Mouse (Mus musculus): ENCODE measurements at regions not wholly inside any gene's neighbourhood (a gene's known extent, or its start where the extent isn't known, plus 50 kb on each side); places are given as distances from the start of the nearest gene placed in this dataset.

DNA sequence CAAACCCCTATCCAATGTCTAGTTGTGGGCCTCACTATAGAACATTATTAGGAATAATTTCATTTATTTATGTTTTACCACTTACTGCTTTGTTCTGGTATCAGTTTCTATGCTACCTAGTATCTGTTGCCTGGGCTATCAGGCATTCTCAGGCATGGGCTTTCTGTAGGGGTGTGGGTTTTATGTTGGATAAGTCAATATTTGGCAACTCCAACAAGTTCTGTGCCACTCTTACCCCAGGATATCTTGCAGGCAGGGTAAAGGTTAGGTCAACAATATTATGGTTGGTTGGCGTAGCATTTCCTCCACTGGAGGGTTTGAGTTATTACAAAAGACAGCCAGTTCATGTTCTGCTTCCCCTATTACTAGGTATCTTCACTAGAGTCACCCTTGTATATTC, 65.8 kb downstream of the Smim10l1 start:
- no peaks in the 10 kb centered on the region for H3K79me2 ChIP-seq (replicated peaks; ENCODE audit: control insufficient read depth, extremely low read depth, insufficient read depth, poor library complexity, severe bottlenecking)
- no peak for TF ChIP-seq MEF2A (IDR thresholded peaks at IDR 0.05; ENCODE audit: borderline replicate concordance, low read depth, low read length)
- TF ChIP-seq KAT2A (IDR thresholded peaks at IDR 0.05; ENCODE audit: insufficient replicate concordance, low read length) = no peak
- no peak for TF ChIP-seq PAX5 (IDR thresholded peaks at IDR 0.05; ENCODE audit: low read length)
- no peak for TF ChIP-seq E2F4 (IDR thresholded peaks at IDR 0.05; ENCODE audit: insufficient replicate concordance, low read depth, low read length)
- no peak for TF ChIP-seq NELFE (IDR thresholded peaks at IDR 0.05; ENCODE audit: low read depth, low read length)
- no peak for TF ChIP-seq ZKSCAN1 (IDR thresholded peaks at IDR 0.05; ENCODE audit: borderline replicate concordance, low read depth, low read length)
- no peak for TF ChIP-seq UBTF (IDR thresholded peaks at IDR 0.05; ENCODE audit: low read depth, low read length)
- no peak for TF ChIP-seq ZMIZ1 (IDR thresholded peaks at IDR 0.05; ENCODE audit: low read depth, low read length)
- TF ChIP-seq TCF12 (IDR thresholded peaks at IDR 0.05; ENCODE audit: low read depth, low read length) = no peak
- TF ChIP-seq ETS1 (conservative IDR thresholded peaks at IDR 0.05; ENCODE audit: low read depth, low read length) = no peak
- TF ChIP-seq ZC3H11A (IDR thresholded peaks at IDR 0.05; ENCODE audit: low read depth, low read length) = no peak
- TF ChIP-seq NRF1 (IDR thresholded peaks at IDR 0.05; ENCODE audit: low read depth, low read length) = no peak
- no peak for TF ChIP-seq BHLHE40 (IDR thresholded peaks at IDR 0.05; ENCODE audit: low read depth, low read length)
- no peak for TF ChIP-seq RCOR1 (conservative IDR thresholded peaks at IDR 0.05; ENCODE audit: low read depth, low read length)
- no peak for TF ChIP-seq USF1 (IDR thresholded peaks at IDR 0.05; ENCODE audit: low read depth, low read length)
- no peak for TF ChIP-seq SIN3A (IDR thresholded peaks at IDR 0.05; ENCODE audit: low read length)
- no peaks in the 10 kb centered on the region for H3K9me3 ChIP-seq (replicated peaks; ENCODE audit: low read length)
- no peak overlapping the region for H3K4me2 ChIP-seq (ENCODE audit: insufficient read depth, low read depth, poor library complexity, severe bottlenecking)
- H3K27me3 ChIP-seq (replicated peaks) = peaks cover 3% of the 10 kb centered on the region
- no peak for DNase-seq (ENCODE audit: extremely low read depth)
- no peak overlapping the region for H3K4me3 ChIP-seq (replicated peaks in 1 of 3; ENCODE audit: low read depth in 2 of 3, low read length in 2 of 3, poor library complexity in 1 of 3)
- in situ Hi-C loops (cut with MboI; ENCODE audit: low pct_ligation_motif_present, low pct_unique_long_range_greater_than_20kb, low sequenced_read_pairs) = no loop called here
- H3K9ac ChIP-seq (ENCODE audit: insufficient read depth, low read depth) = no peak overlapping the region
- H3K36me3 ChIP-seq (replicated peaks in 1 of 2; ENCODE audit: control insufficient read depth in 1 of 2, insufficient read depth in 1 of 2, low read length in 1 of 2) = no peaks in the 10 kb centered on the region
- dilution Hi-C loops (cut with MboI; ENCODE audit: extremely low pct_ligation_motif_present, extremely low pct_unique_long_range_greater_than_20kb, low sequenced_read_pairs) = no loop called here
- H3K4me1 ChIP-seq (ENCODE audit: control insufficient read depth in 1 of 2, insufficient read depth in 2 of 2) = no peaks in the 10 kb centered on the region
- H3K27ac ChIP-seq (ENCODE audit: insufficient read depth, low read depth) = no peak overlapping the region

DNA sequence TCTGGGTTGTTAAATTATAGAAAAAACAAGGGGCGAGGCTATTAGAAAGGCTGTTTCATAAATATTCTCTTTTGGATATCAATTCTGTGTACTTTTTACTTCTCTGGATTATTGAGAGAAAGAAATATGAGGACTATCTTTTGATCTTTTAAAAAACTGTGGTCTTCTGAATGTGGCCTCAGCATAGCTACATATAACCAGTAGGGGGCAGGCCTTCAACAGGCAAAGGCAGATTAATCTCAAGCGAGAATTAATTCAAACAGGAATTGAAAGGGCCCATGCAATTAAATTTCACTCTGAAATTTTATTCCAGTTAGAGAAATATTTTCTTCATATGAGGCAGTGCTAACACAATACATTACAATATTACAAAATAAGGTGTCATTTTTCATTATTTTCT, 66.6 kb downstream of the Smim10l1 start:
- TF ChIP-seq ZMIZ1 (IDR thresholded peaks at IDR 0.05; ENCODE audit: low read depth, low read length) (no peak), CTCF (conservative IDR thresholded peaks at IDR 0.05 in 1 of 2, IDR thresholded peaks at IDR 0.05 in 1 of 2; ENCODE audit: low read depth in 2 of 2, low read length in 2 of 2) (peak; percentile 28 to 42; a peak in 3 of 4 replicates), SMC3 (IDR thresholded peaks at IDR 0.05; ENCODE audit: low read depth, low read length) (peak; percentile 9; the same call in 1 of the 2 replicates), BHLHE40 (IDR thresholded peaks at IDR 0.05; ENCODE audit: low read depth, low read length) (no peak), PAX5 (IDR thresholded peaks at IDR 0.05; ENCODE audit: low read length) (no peak), JUND (conservative IDR thresholded peaks at IDR 0.05; ENCODE audit: low read depth, low read length) (no peak), RAD21 (IDR thresholded peaks at IDR 0.05; ENCODE audit: low read depth, low read length) (peak; percentile 21)
- no peaks in the 10 kb centered on the region for H3K36me3 ChIP-seq (replicated peaks in 1 of 2; ENCODE audit: control insufficient read depth in 1 of 2, insufficient read depth in 1 of 2, low read length in 1 of 2)
- no peak overlapping the region for H3K9ac ChIP-seq (ENCODE audit: insufficient read depth, low read depth)
- H3K4me2 ChIP-seq (ENCODE audit: insufficient read depth, low read depth, poor library complexity, severe bottlenecking) = no peak overlapping the region
- in situ Hi-C loops (cut with MboI; ENCODE audit: low pct_ligation_motif_present, low pct_unique_long_range_greater_than_20kb, low sequenced_read_pairs) (no loop called here), dilution Hi-C loops (cut with MboI; ENCODE audit: extremely low pct_ligation_motif_present, extremely low pct_unique_long_range_greater_than_20kb, low sequenced_read_pairs) (no loop called here)
- peaks cover 4% of the 10 kb centered on the region for H3K27me3 ChIP-seq (replicated peaks)
- H3K4me3 ChIP-seq (replicated peaks in 1 of 3; ENCODE audit: low read depth in 2 of 3, low read length in 2 of 3, poor library complexity in 1 of 3) = no peak overlapping the region
- H3K79me2 ChIP-seq (replicated peaks; ENCODE audit: control insufficient read depth, extremely low read depth, insufficient read depth, poor library complexity, severe bottlenecking) = no peaks in the 10 kb centered on the region
- H3K27ac ChIP-seq (ENCODE audit: insufficient read depth, low read depth) = no peak overlapping the region
- DNase-seq (ENCODE audit: extremely low read depth) = peak; percentile 6
- no peaks in the 10 kb centered on the region for H3K9me3 ChIP-seq (replicated peaks; ENCODE audit: low read length)
- no peaks in the 10 kb centered on the region for H3K4me1 ChIP-seq (ENCODE audit: control insufficient read depth in 1 of 2, insufficient read depth in 2 of 2)
